Mouse (Mus musculus) liver, postnatal 0 days (tissue): ENCODE measurements around the gene Calcoco1. TPM values are rescaled to one million over a fixed set of nuclear protein-coding genes. Genes with fewer than 3 reads are reported as not detected.
A peak's percentile ranks its signal among the peaks of the same experiment; 100 is the strongest.

Source experiments
- ATAC-seq: fragments of 200-750 bp; cut with Nextera tagmentation; 2 replicates; pipeline ENCODE4 v1.8.0; 2017; ENCODE audit warnings: mild to moderate bottlenecking, moderate library complexity
- DNase-seq: peaks from one replicate; pipeline ENCODE4 v3.0.0-alpha.2; 2016
- H3K27ac ChIP-seq: fragments of 300-500 bp; sonication (generic); 2 replicates; pipeline ENCODE4 v1.5.1; 2014; ENCODE audit warnings: antibody characterized with exemption, moderate library complexity, mild to moderate bottlenecking, low read depth
- H3K27me3 ChIP-seq: fragments of 300-500 bp; sonication (generic); 2 replicates; pipeline ENCODE4 v1.6.1; 2014; ENCODE audit warnings: low read length, control low read depth, mixed read lengths; ENCODE audit not compliant: insufficient read depth
- H3K36me3 ChIP-seq: fragments of 300-500 bp; sonication (generic); replicated peaks from 2 replicates; pipeline ENCODE4 v1.6.1; 2014; ENCODE audit warnings: mild to moderate bottlenecking, control low read depth, low read length, moderate library complexity, mixed read lengths; ENCODE audit not compliant: insufficient read depth
- H3K4me1 ChIP-seq: fragments of 300-500 bp; sonication (generic); 2 replicates; pipeline ENCODE4 v1.6.1; 2014; ENCODE audit warnings: antibody characterized with exemption, mild to moderate bottlenecking, control low read depth; ENCODE audit not compliant: insufficient read depth
- H3K4me2 ChIP-seq: fragments of 300-500 bp; sonication (generic); 2 replicates; pipeline ENCODE4 v1.6.1; 2014; ENCODE audit warnings: low read depth, mild to moderate bottlenecking, low read length, moderate library complexity, mixed read lengths
- H3K4me3 ChIP-seq: fragments of 300-500 bp; sonication (generic); 2 replicates; pipeline ENCODE4 v1.5.1; 2014; ENCODE audit warnings: low read depth, low read length
- H3K9ac ChIP-seq: fragments of 300-500 bp; sonication (generic); replicated peaks from 2 replicates; pipeline ENCODE4 v1.6.1; 2014; ENCODE audit warnings: mild to moderate bottlenecking, moderate library complexity
- H3K9me3 ChIP-seq: fragments of 300-500 bp; sonication (generic); 2 replicates; pipeline ENCODE4 v1.6.1; 2016; ENCODE audit warnings: mild to moderate bottlenecking, control low read depth, low read length, mixed read lengths
- CTCF ChIP-seq: sonication (generic); IDR thresholded peaks from 2 replicates; pipeline ENCODE4 v1.5.1; 2016; ENCODE audit warnings: antibody characterized with exemption, low read depth
- EP300 ChIP-seq: IDR thresholded peaks from 2 replicates; pipeline ENCODE4 v1.6.1; 2016; ENCODE audit warnings: antibody characterized with exemption, low read depth, mild to moderate bottlenecking
- WGBS: fragments of 180-500 bp; shearing (Covaris S2); extraction: QIAGEN DNeasy Blood & Tissue Kit; methylation state at CpG from one replicate; pipeline ENCODE4 v1.1.7; 2014; ENCODE audit not compliant: insufficient replicate concordance; 5-methylcytosine and 5-hydroxymethylcytosine counted together
- polyA plus RNA-seq: library from polyadenylated mRNA; unstranded; fragments of >200 nt; fragmentation: Nextera tagmentation; extraction: Ambion mirVana; gene quantifications from 2 replicates; pipeline ENCODE4 v1.2.1, GENCODE M21; 2015

The Calcoco1 gene
- polyA plus RNA-seq, 1 experiment from 2014 or later: 11.1 TPM

GRCm38 (mm10) chr15:102722500-102722931 lies 538 bp upstream of the Calcoco1 start:
- H3K27ac ChIP-seq: no peak overlapping the region
- no peaks in the 10 kb centered on the region for H3K27me3 ChIP-seq
- H3K36me3 ChIP-seq: peaks cover 11% of the 10 kb centered on the region
- no peak for DNase-seq
- peaks cover 13% of the 10 kb centered on the region for H3K4me1 ChIP-seq
- H3K4me2 ChIP-seq: peak overlapping the region; percentile 71
- WGBS: 49% methylated on average over 4 of the region's 4 CpGs
- peak overlapping the region; percentile 74 for H3K4me3 ChIP-seq
- TF ChIP-seq EP300: no peak
- TF ChIP-seq CTCF: no peak
- no peak for ATAC-seq
- H3K9ac ChIP-seq: no peak overlapping the region
- no peaks in the 10 kb centered on the region for H3K9me3 ChIP-seq

- no peaks in the 10 kb centered on the region for H3K27me3 ChIP-seq
- H3K27ac ChIP-seq: peak overlapping the region; percentile 59
- no peak for TF ChIP-seq CTCF
- TF ChIP-seq EP300: no peak
- H3K36me3 ChIP-seq: peaks cover 20% of the 10 kb centered on the region
- H3K4me1 ChIP-seq: peaks cover 13% of the 10 kb centered on the region
- peak overlapping the region; percentile 79 for H3K4me2 ChIP-seq
- H3K9ac ChIP-seq: peak overlapping the region; percentile 77
- ATAC-seq (peak; percentile 18), DNase-seq (no peak)
- peak overlapping the region; percentile 74 for H3K4me3 ChIP-seq
- no peaks in the 10 kb centered on the region for H3K9me3 ChIP-seq
- 13% methylated on average over 14 of the region's 14 CpGs for WGBS
These were observed 721 bp downstream of the Calcoco1 start for GRCm38 (mm10) chr15:102721016-102721898.

GRCm38 (mm10) chr15:102716132-102716531 lies 5.8 kb downstream of the Calcoco1 start:
- Histone ChIP-seq H3K27ac (no peak overlapping the region), H3K36me3 (peaks cover 51% of the 10 kb centered on the region), H3K9ac (no peak overlapping the region), H3K4me1 (peaks cover 7% of the 10 kb centered on the region; the same call in 1 of the 2 replicates), H3K4me3 (no peak overlapping the region), H3K4me2 (no peak overlapping the region), H3K27me3 (no peaks in the 10 kb centered on the region), H3K9me3 (no peaks in the 10 kb centered on the region)
- ATAC-seq (no peak), DNase-seq (no peak)
- no peak for TF ChIP-seq EP300
- no peak for TF ChIP-seq CTCF
- WGBS: 75% methylated on average over 12 of the region's 12 CpGs

- Histone ChIP-seq H3K4me1 (no peaks in the 10 kb centered on the region), H3K4me3 (no peak overlapping the region), H3K36me3 (peaks cover 37% of the 10 kb centered on the region), H3K27ac (no peak overlapping the region), H3K9me3 (no peaks in the 10 kb centered on the region), H3K4me2 (no peak overlapping the region), H3K27me3 (no peaks in the 10 kb centered on the region), H3K9ac (no peak overlapping the region)
- ATAC-seq: no peak
- 77% methylated on average over 6 of the region's 6 CpGs for WGBS
- TF ChIP-seq CTCF: no peak
- no peak for DNase-seq
These were observed 14.2 kb downstream of the Calcoco1 start for GRCm38 (mm10) chr15:102707736-102708269.

GRCm38 (mm10) chr15:102705923-102706503 lies 16.0 kb downstream of the Calcoco1 start:
- H3K4me3 ChIP-seq: no peak overlapping the region
- H3K4me2 ChIP-seq: no peak overlapping the region
- no peaks in the 10 kb centered on the region for H3K9me3 ChIP-seq
- DNase-seq (no peak), ATAC-seq (no peak)
- no peak overlapping the region for H3K9ac ChIP-seq
- no peak overlapping the region for H3K27ac ChIP-seq
- H3K4me1 ChIP-seq: no peaks in the 10 kb centered on the region
- no peaks in the 10 kb centered on the region for H3K27me3 ChIP-seq
- no peak for TF ChIP-seq CTCF
- TF ChIP-seq EP300: no peak
- 73% methylated on average over 7 of the region's 7 CpGs for WGBS
- peaks cover 23% of the 10 kb centered on the region for H3K36me3 ChIP-seq

- TF ChIP-seq EP300: no peak
- TF ChIP-seq CTCF: no peak
- peaks cover 20% of the 10 kb centered on the region for H3K36me3 ChIP-seq
- ATAC-seq: no peak
- H3K4me3 ChIP-seq: no peak overlapping the region
- H3K4me2 ChIP-seq: no peak overlapping the region
- no peak for DNase-seq
- H3K27me3 ChIP-seq: no peaks in the 10 kb centered on the region
- WGBS: 55% methylated on average over 9 of the region's 9 CpGs
- H3K4me1 ChIP-seq: no peaks in the 10 kb centered on the region
- H3K27ac ChIP-seq: no peak overlapping the region
- no peak overlapping the region for H3K9ac ChIP-seq
- no peaks in the 10 kb centered on the region for H3K9me3 ChIP-seq
These were observed 16.6 kb downstream of the Calcoco1 start for GRCm38 (mm10) chr15:102705226-102705894.
